Mouse (Mus musculus): ENCODE results near the gene Klk1b26. TPM values are rescaled to one million over a fixed set of nuclear protein-coding genes. Genes with fewer than 3 reads are reported as not detected.
"Not testable (repeated sequence)": the region's sequence is repeated elsewhere in the genome, so short reads cannot be mapped to it uniquely, and the experiment has no call there.

Klk1b26 gene
- not detected in 2 replicates for total RNA-seq (2014; rRNA removed; ENCODE audit: low replicate concordance)
- not detected in 2 replicates for polyA plus RNA-seq (2015; fragmentation: Nextera tagmentation; extraction: Ambion mirVana)

- H3K27me3 ChIP-seq (ENCODE audit: control insufficient read depth, insufficient read depth, low read length); DNase-seq (ENCODE audit: low spot score); ATAC-seq (ENCODE audit: insufficient read depth, low read depth); H3K36me3 ChIP-seq (replicated peaks; ENCODE audit: control insufficient read depth, insufficient read depth, low read length); H3K4me3 ChIP-seq (ENCODE audit: low read depth, low read length); H3K4me1 ChIP-seq (ENCODE audit: control insufficient read depth, insufficient read depth); H3K9me3 ChIP-seq (replicated peaks; ENCODE audit: control insufficient read depth, low read length); H3K27ac ChIP-seq (ENCODE audit: low read depth); H3K4me2 ChIP-seq (ENCODE audit: low read depth, low read length); H3K9ac ChIP-seq (replicated peaks; ENCODE audit: low read depth, low read length): not testable (repeated sequence)
Observed at GRCm38 (mm10) chr7:44011868-44012267, at the start of gene Klk1b26. Klk1b26 (plus strand) TSS chr7:44012168.

GRCm38 (mm10) chr7:43966451-43966850, 45.5 kb upstream of the Klk1b26 start, which contains the start of gene Klk1b1:
Klk1b1 (plus strand) TSS chr7:43966751.
- 47% methylated on average over 3 of the region's 3 CpGs for WGBS
- DNase-seq (ENCODE audit: low spot score) = no peak

GRCm38 (mm10) chr7:43967058-43967457, 44.9 kb upstream of the Klk1b26 start:
- H3K9me3 ChIP-seq (replicated peaks; ENCODE audit: control insufficient read depth, low read length) = no peaks in the 10 kb centered on the region
- H3K36me3 ChIP-seq (replicated peaks; ENCODE audit: control insufficient read depth, insufficient read depth, low read length) = no peaks in the 10 kb centered on the region
- no peak overlapping the region for H3K27ac ChIP-seq (ENCODE audit: low read depth)
- DNase-seq (ENCODE audit: low spot score) (no peak), ATAC-seq (ENCODE audit: insufficient read depth, low read depth) (no peak)
- 62% methylated on average over 3 of the region's 3 CpGs for WGBS
- no peak overlapping the region for H3K4me3 ChIP-seq (ENCODE audit: low read depth, low read length)
- no peaks in the 10 kb centered on the region for H3K4me1 ChIP-seq (ENCODE audit: control insufficient read depth, insufficient read depth)
- no peak for TF ChIP-seq EP300 (IDR thresholded peaks at IDR 0.05; ENCODE audit: low read depth)
- no peak for TF ChIP-seq CTCF (IDR thresholded peaks at IDR 0.05; ENCODE audit: low read depth)
- no peak overlapping the region for H3K4me2 ChIP-seq (ENCODE audit: low read depth, low read length)
- H3K9ac ChIP-seq (replicated peaks; ENCODE audit: low read depth, low read length) = no peak overlapping the region
- H3K27me3 ChIP-seq (ENCODE audit: control insufficient read depth, insufficient read depth, low read length) = no peaks in the 10 kb centered on the region

More at GRCm38 (mm10) chr7:43966451-43966850, 45.5 kb upstream of the Klk1b26 start, which contains the start of gene Klk1b1:
- Histone ChIP-seq H3K27me3 (ENCODE audit: control insufficient read depth, insufficient read depth, low read length) (no peaks in the 10 kb centered on the region), H3K4me2 (ENCODE audit: low read depth, low read length) (no peak within 1 kb of the TSS), H3K4me3 (ENCODE audit: low read depth, low read length) (no peak within 1 kb of the TSS), H3K27ac (ENCODE audit: low read depth) (no peak within 1 kb of the TSS), H3K9ac (replicated peaks; ENCODE audit: low read depth, low read length) (no peak within 1 kb of the TSS), H3K9me3 (replicated peaks; ENCODE audit: control insufficient read depth, low read length) (no peaks in the 10 kb centered on the region), H3K36me3 (replicated peaks; ENCODE audit: control insufficient read depth, insufficient read depth, low read length) (no peaks in the 10 kb centered on the region), H3K4me1 (ENCODE audit: control insufficient read depth, insufficient read depth) (no peaks in the 10 kb centered on the region)
- no peak for TF ChIP-seq CTCF (IDR thresholded peaks at IDR 0.05; ENCODE audit: low read depth)
- TF ChIP-seq EP300 (IDR thresholded peaks at IDR 0.05; ENCODE audit: low read depth) = no peak
- no peak for ATAC-seq (ENCODE audit: insufficient read depth, low read depth)

GRCm38 (mm10) chr7:43967612-43968011, 44.4 kb upstream of the Klk1b26 start:
- no peaks in the 10 kb centered on the region for H3K27me3 ChIP-seq (ENCODE audit: control insufficient read depth, insufficient read depth, low read length)
- DNase-seq (ENCODE audit: low spot score) (no peak), ATAC-seq (ENCODE audit: insufficient read depth, low read depth) (no peak)
- WGBS = 73% methylated on average over 2 of the region's 2 CpGs
- no peak overlapping the region for H3K4me3 ChIP-seq (ENCODE audit: low read depth, low read length)
- no peak for TF ChIP-seq CTCF (IDR thresholded peaks at IDR 0.05; ENCODE audit: low read depth)
- no peak for TF ChIP-seq EP300 (IDR thresholded peaks at IDR 0.05; ENCODE audit: low read depth)
- no peak overlapping the region for H3K4me2 ChIP-seq (ENCODE audit: low read depth, low read length)
- H3K27ac ChIP-seq (ENCODE audit: low read depth) = no peak overlapping the region
- H3K4me1 ChIP-seq (ENCODE audit: control insufficient read depth, insufficient read depth) = no peaks in the 10 kb centered on the region
- no peaks in the 10 kb centered on the region for H3K36me3 ChIP-seq (replicated peaks; ENCODE audit: control insufficient read depth, insufficient read depth, low read length)
- H3K9ac ChIP-seq (replicated peaks; ENCODE audit: low read depth, low read length) = no peak overlapping the region
- H3K9me3 ChIP-seq (replicated peaks; ENCODE audit: control insufficient read depth, low read length) = no peaks in the 10 kb centered on the region

- H3K27me3 ChIP-seq (ENCODE audit: control insufficient read depth, insufficient read depth, low read length); H3K9ac ChIP-seq (replicated peaks; ENCODE audit: low read depth, low read length); H3K4me3 ChIP-seq (ENCODE audit: low read depth, low read length); H3K9me3 ChIP-seq (replicated peaks; ENCODE audit: control insufficient read depth, low read length); H3K4me1 ChIP-seq (ENCODE audit: control insufficient read depth, insufficient read depth); H3K36me3 ChIP-seq (replicated peaks; ENCODE audit: control insufficient read depth, insufficient read depth, low read length); ATAC-seq (ENCODE audit: insufficient read depth, low read depth); H3K4me2 ChIP-seq (ENCODE audit: low read depth, low read length); H3K27ac ChIP-seq (ENCODE audit: low read depth); DNase-seq (ENCODE audit: low spot score): not testable (repeated sequence)
- WGBS = 56% methylated on average over 1 of the region's 1 CpGs
Observed at GRCm38 (mm10) chr7:43975761-43976160, 36.2 kb upstream of the Klk1b26 start, which contains the start of gene Klk1b9. Klk1b9 (plus strand) TSS chr7:43976061.

DNA sequence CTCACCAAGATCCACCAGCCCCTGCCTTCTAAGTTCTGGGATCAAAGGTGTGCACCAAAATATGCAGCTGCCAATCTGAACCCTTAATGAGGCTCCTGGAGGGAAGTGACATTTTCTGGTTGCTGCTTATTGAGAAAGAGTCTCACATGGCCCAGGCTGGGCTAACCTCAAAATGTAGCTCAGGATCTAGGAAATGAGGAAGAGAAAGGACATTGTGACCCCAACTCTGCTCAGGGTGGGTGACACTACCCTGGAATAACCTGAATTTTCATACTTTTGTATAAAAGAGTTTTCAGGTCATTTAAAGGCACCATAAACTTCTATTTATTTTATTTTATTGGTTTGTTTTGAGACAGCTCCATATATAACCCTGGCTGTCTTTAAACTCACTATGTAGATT, 26.3 kb upstream of the Klk1b26 start:
- Histone ChIP-seq H3K4me1 (ENCODE audit: control insufficient read depth, insufficient read depth) (no peaks in the 10 kb centered on the region), H3K36me3 (replicated peaks; ENCODE audit: control insufficient read depth, insufficient read depth, low read length) (no peaks in the 10 kb centered on the region), H3K27me3 (ENCODE audit: control insufficient read depth, insufficient read depth, low read length) (no peaks in the 10 kb centered on the region), H3K9ac (replicated peaks; ENCODE audit: low read depth, low read length) (no peak overlapping the region), H3K9me3 (replicated peaks; ENCODE audit: control insufficient read depth, low read length) (no peaks in the 10 kb centered on the region), H3K4me2 (ENCODE audit: low read depth, low read length) (no peak overlapping the region), H3K27ac (ENCODE audit: low read depth) (no peak overlapping the region), H3K4me3 (ENCODE audit: low read depth, low read length) (no peak overlapping the region)
- ATAC-seq (ENCODE audit: insufficient read depth, low read depth) (no peak), DNase-seq (ENCODE audit: low spot score) (no peak)
- TF ChIP-seq CTCF (IDR thresholded peaks at IDR 0.05; ENCODE audit: low read depth) (no peak), EP300 (IDR thresholded peaks at IDR 0.05; ENCODE audit: low read depth) (no peak)

GRCm38 (mm10) chr7:43994821-43995220, 17.1 kb upstream of the Klk1b26 start:
- H3K4me1 ChIP-seq (ENCODE audit: control insufficient read depth, insufficient read depth); H3K4me2 ChIP-seq (ENCODE audit: low read depth, low read length); ATAC-seq (ENCODE audit: insufficient read depth, low read depth); H3K9ac ChIP-seq (replicated peaks; ENCODE audit: low read depth, low read length); H3K36me3 ChIP-seq (replicated peaks; ENCODE audit: control insufficient read depth, insufficient read depth, low read length); H3K4me3 ChIP-seq (ENCODE audit: low read depth, low read length); DNase-seq (ENCODE audit: low spot score); H3K9me3 ChIP-seq (replicated peaks; ENCODE audit: control insufficient read depth, low read length); H3K27me3 ChIP-seq (ENCODE audit: control insufficient read depth, insufficient read depth, low read length); H3K27ac ChIP-seq (ENCODE audit: low read depth): not testable (repeated sequence)
- 50% methylated on average over 1 of the region's 1 CpGs for WGBS

GRCm38 (mm10) chr7:43995577-43995976, 16.4 kb upstream of the Klk1b26 start, which contains the start of gene Klk1b11:
Klk1b11 (plus strand) TSS chr7:43995877.
- 77% methylated on average over 4 of the region's 4 CpGs for WGBS

More at GRCm38 (mm10) chr7:43995577-43995976, 16.4 kb upstream of the Klk1b26 start, which contains the start of gene Klk1b11:
- H3K4me2 ChIP-seq (ENCODE audit: low read depth, low read length); H3K9me3 ChIP-seq (replicated peaks; ENCODE audit: control insufficient read depth, low read length); H3K36me3 ChIP-seq (replicated peaks; ENCODE audit: control insufficient read depth, insufficient read depth, low read length); DNase-seq (ENCODE audit: low spot score); H3K27ac ChIP-seq (ENCODE audit: low read depth); ATAC-seq (ENCODE audit: insufficient read depth, low read depth); H3K4me1 ChIP-seq (ENCODE audit: control insufficient read depth, insufficient read depth); H3K9ac ChIP-seq (replicated peaks; ENCODE audit: low read depth, low read length); H3K4me3 ChIP-seq (ENCODE audit: low read depth, low read length); H3K27me3 ChIP-seq (ENCODE audit: control insufficient read depth, insufficient read depth, low read length): not testable (repeated sequence)

All from heart, postnatal 0 days (tissue).